Mouse (Mus musculus): ENCODE data around the gene Gm17349.
"Not testable (repeated sequence)": the region's sequence is repeated elsewhere in the genome, so short reads cannot be mapped to it uniquely, and the experiment has no call there.

Gm17349 gene

DNA sequence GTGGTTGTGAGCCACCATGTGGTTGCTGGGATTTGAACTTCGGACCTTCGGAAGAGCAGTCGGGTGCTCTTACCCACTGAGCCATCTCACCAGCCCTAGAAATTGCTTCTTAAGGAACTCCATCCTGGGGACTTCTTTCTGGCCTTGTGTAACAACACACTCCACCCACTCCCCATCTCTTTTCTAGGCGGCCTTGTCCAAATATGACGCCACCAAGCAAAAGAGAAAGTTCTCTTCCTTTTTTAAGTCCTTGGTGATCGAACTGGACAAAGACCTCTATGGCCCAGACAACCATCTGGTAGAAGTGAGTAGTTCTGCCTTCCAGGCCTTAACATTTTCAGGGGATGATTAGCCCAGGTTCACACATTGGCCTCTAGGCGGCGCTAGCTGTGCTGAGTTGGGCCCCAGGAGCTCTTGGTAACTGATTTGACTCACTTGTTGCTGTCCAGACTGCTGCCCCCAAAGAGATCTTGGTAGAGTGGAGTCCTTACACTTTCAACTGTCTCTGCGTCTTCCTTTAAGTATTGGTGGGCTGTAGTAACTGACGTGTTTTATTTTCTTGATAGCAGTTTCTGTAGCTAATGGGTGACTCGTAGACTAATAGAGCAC, at the start of gene Gm17349:
TSS of gene Gm17349 (minus strand) at position 51 of the 609 bp plus-strand sequence.
- DNase-seq = peak; percentile 72

DNA sequence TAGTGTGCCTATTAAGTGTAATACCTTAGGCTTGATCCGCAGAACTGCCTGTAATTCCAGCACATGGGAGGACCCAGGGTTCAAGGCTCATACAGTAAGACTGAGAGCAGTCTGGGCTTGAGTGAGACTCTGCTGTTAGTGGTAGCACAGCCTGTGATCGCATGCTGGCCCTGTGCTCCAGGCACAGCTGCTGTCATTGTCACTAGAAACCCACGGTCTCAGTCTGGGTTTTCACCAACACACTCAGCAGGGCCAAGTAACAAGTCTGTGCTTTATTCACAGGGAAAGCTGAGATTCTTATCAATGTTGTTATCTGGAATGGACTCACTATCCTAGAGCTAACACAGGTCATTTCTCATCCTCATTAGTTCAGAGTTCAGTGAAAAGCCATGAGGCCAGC, 48.9 kb upstream of the Gm17349 start:
- no peak for DNase-seq

DNA sequence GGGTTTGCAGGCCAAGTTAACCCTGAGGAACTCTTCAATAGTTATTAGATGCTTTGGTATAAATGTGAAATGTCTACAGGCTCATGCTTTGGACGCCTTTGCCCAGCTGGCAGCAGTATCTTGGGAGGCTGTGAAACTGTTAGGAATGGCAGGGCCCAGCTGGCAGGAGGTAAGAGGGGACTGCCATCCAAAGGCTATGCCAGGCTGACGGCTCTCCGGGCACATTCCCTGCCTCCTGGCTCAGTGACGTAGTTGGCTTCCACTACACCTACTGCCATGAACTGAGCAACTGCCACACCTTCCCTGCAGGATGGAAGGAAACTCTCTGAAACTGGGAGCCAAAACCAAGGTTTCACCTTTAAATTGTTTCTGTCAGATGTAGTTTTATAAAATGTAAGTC, 34.9 kb upstream of the Gm17349 start:
- DNase-seq = no peak

DNA sequence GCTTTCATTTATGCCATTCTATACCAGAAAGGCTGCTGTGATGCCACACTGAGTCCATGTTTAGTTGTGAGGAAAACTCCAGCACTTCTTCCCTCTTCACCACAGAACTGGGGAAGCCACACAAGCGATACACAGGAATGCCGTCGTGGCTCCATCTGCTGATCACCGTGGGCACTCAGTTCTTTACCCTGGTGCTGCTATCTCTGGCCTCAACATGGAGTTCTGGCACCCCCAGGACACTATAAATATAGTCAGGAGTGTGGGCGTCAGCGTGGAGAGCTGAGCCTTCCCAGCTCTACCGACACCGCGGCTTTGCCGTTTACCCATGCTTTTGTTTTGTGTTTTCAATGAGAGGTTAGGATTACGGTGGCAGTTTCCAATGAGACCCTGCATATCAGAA, 31.4 kb upstream of the Gm17349 start:
- no peak for DNase-seq

DNA sequence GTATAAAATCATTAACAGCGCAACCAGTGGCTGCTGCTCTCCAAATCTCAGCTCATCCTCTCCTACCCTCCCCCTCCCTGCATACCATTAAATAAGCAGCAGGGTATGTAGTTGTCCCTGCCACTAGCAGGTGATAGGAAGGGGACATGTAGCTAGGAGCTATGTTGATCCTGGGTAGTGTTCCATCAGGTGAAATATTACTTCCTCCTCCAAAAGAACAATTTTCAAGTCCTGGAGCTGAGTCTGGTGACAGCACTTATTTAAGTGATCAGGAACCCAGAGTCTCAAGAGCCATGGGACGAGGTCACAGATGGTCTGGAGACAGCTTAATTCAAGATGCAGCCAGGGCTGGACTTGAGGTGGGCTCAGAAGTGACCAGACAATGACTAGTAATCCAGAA, 30.3 kb upstream of the Gm17349 start:
- peak; percentile 100 for DNase-seq

DNA sequence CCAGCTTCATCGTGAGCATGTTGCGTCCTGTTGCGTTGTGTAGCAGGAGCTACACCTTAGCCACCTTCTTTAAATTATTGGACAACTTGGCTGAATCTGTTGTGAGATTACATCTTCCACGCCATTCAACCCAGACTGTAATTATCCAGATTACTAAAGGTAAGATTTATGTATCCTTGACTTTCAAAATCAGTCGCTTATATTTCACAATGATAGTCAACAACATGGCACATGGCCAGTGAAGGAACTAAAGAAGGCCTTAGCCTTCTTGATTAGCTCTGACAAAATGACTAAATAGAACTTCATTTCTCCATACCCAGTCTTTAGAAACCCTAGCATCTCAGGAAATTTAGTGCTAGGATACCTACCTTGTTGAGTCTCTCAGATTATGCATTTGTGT, 27.9 kb upstream of the Gm17349 start:
- DNase-seq = no peak

DNA sequence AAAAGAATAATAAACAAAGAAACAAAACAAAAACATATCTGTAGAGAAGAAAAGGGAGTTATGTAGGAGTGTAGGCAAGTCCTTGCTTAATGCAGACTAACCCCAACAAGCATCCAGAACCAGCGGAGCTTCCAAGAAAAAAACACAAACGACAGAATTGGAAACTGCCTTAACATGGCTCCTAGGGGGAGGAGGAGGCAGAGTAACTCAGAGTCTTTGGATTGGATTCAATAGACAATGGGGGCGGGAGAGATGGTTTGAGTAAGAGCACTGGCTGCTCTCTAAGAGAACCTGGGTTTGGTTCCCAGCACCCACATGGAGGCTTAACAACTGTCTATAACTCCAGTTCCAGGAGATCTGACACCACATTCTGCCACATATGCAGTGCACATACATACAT, 26.4 kb upstream of the Gm17349 start:
- no peak for DNase-seq

DNA sequence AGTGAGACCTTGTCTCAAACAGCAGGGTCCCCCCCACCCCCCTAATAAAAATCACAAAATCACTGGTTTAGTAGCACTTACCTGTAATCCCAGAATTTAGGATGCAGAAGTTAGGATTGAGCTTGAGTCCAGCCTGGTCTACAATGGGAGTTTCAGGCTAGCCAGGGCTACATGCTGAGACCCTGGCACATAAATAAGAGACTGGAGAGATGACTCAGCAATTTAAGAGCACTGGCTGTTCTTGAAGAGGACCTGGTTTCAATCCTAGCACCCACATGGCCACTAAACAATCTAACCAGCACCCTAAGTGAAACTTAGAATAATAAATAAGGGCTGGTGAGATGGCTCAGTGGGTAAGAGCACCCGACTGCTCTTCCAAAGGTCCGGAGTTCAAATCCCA, 25.9 kb upstream of the Gm17349 start:
- DNase-seq = no peak

DNA sequence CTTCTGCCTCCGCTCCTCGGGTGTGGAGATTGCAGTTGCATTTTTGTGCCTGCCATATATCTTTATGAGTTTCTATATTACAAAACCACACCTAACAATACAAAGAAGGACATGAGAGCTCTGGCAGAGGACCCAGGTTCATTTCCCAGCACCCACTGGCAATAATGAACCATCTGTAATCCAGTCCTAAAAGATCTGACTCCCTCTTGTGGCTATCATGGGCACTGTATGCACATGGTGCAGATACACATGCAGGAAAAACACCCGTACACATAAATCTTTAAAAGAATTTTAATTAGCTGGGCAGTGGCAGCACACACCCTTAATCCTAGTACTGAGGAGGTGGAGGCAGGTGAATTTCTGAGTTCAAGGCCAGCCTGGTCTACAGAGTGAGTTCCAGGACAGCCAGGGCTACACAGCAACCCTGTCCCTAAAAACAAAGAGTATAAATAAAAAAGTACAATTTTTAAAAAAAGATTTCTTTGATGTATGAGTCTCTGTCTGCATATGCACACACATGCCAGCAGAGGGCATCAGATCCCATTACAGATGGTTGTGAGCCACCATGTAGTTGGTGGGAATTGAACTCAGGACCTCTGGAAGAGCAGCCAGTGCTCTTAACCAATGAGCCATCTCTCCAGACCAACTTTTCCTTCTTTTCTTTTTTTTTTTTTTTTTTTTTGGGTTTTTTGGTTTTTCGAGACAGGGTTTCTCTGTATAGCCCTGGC, 23.9 kb upstream of the Gm17349 start:
- no peak for DNase-seq

DNA sequence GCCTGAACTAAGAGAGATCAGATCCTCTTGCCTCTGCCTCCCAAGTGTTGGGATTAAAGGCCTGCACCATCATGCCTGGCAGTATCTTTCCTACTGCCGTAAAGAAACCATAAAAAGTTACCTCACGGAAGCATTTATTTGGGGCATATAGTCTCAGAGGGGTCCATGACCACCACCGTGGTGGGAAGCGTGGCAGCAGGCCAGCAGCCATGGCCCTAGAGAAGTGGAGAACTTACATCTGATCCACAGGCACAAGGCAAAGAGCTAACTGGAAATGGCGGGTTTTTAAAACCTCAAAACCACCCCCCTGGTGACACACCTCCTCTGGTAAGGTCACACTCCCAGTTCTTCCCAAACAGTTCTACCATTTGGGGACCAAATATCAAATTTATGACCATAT, 22.9 kb upstream of the Gm17349 start:
- peak; percentile 49 for DNase-seq

DNA sequence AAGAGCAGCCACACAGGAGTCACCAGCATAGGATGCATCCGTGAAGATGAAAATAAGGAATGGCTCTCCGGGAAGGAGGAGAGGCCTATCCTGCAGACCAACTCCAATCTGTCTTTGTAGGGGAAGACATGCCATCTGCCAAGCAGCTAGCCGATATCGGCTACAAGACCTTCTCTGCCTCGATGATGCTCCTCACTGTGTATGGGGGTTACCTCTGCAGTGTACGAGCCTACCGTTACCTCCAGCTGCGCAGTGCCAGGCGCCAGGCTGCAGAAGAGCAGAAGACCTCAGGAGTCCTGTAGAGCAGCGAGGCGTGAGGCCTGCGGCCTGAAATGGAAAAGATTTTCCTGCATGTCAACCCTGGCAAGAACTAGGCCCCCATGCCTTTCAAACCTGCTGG, 22.2 kb upstream of the Gm17349 start:
- DNase-seq = peak; percentile 39

DNA sequence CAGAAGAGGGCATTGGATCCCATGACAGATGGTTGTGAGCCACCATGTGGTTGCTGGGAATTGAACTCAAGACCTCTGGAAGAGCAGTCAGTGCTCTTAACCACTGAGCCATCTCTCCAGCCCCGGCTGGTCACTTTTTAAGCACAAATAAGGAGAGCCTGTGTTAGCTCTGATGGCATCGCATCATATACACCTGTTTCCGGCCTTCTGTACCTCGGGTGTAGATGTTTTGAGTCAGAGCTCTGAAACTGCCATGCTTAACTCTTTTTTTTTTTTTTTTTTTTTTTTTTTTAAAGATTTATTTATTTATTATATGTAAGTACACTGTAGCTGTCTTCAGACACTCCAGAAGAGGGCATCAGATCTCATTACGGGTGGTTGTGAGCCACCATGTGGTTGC, 21.7 kb upstream of the Gm17349 start:
- not testable (repeated sequence) for DNase-seq

DNA sequence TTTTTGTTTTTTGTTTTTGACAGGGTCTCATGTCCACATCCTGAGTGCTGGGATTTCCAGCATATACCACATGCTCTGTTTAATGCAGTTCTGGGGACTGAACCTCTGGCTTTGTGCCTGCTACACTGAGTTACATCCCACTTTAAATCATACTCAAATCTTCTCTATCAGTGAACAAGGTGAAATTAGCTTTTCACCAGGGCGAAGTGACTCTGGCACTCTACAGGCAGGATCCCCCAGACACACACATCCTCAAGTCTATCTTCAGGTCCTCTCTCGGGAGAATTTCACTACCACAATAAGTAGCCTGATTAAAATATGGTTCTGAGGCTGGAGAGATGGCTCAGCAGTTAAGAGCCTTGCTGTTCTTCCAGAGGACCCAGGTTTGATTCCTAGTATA, 21.3 kb upstream of the Gm17349 start:
- DNase-seq = peak; percentile 41

DNA sequence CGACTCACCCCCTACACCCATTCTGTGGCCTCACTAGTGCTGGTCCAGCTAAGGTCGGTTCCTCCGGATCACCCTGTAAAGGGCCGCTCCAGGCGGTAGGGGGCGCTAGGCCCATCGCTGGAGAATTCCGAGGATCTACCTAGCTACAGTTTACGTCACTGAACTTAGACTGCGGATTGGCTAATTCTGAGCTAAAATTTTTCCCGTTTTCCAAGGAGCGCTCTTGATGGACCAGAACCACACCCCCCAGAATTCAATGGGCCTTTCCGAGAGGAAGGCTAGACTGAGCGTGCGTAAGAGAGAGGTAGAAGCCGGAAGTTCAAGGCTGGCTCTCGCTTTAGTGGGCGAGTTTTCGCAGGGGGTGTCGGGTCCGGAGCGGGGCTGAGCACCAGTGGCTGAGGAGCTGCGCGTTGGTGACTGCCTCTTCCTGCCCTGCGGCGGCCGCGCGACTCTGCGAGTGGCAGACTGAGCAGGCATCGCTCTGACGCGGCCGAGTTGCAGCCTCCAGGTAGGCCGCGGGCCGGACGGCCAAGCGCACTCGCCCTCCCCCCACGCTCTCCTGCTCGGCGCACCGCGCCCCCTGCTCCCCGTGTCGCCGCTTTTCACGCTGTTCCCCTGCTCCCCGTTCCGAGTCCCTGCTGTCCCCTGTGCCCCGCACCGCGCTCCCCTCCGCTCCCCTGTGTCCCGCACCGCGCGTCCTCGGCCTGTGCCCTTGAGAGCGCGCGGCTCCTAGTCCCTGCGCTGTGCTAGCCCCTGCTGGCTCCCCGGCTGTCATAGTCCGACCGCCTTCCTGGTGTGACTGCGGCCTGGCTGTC, 20.3 kb upstream of the Gm17349 start, which contains the start of gene Cox14:
TSS of gene Cox14 (plus strand) at position 278 of the 815 bp plus-strand sequence.
- peak; percentile 98 for DNase-seq

DNA sequence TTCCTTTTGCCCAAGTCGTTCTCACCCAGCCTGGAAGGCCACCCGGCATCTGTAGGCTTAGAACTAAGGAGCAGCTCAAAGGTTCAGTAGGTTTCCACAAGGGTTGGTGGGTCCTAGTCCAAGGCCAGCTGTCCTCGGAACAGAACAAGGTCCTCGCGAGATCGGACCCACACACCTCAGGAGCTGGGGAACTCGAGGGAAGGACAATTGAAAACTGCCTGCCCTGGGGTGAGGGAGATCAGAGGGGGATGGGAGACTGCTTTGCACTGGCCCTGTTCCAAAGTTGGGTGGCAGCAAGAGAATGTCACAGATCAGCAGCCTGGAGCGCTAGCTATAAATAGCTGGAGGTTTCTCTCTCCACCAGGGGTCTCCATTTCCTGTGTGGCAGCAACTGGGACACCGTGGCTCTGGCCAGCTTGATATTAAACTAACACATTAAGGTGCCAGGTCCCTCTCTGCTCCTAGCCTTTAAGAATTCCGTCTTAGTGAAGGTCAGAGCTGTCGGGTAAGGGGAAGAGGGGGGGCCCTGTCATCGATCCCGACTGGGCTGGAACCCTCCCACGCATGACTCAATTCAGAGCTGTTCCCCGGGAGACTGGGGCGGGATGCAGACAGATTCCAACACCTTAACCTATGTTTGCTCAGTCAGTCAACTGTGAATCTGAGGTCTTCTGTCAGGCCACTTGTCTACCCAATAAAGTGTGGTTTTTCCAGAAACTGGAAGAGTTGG, 19.2 kb upstream of the Gm17349 start:
- DNase-seq = peak; percentile 84

DNA sequence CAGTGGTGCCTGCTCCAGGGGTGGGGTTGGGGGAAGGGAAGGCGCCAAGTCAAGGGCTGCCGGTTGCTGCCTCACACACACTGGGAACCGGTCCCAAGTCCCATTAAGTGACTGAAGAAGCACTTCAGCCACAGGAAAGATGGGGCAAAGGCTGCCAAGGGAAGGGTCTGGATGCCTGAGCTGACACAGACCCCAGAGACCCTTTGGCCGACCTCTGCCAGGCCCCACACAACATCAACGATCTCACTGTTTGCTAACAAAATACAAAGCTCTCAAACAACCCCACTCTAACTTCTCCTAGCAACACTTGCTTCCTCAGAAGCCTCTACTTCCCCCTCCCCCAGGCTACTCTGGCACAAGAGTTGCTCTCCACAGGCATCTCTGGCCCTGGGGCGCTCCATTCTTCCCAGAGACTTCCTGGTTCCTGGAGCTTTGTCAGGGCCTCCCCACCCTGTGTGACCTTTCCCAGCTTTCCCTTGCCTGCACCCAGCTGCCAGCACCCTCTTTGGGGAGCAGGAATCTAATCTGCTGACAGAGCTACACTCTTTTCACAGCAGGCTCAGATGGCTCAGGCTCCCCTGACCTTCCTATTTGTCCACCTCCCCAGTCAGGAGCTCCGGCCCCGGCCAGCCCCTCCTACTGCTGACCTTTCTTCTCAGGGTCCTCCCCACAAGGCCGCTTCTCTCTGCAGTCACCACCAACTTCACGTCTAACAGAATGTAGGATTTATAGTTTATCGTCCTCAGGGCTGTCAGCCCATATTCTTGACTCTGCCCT, 18.4 kb upstream of the Gm17349 start:
- peak; percentile 78 for DNase-seq

DNA sequence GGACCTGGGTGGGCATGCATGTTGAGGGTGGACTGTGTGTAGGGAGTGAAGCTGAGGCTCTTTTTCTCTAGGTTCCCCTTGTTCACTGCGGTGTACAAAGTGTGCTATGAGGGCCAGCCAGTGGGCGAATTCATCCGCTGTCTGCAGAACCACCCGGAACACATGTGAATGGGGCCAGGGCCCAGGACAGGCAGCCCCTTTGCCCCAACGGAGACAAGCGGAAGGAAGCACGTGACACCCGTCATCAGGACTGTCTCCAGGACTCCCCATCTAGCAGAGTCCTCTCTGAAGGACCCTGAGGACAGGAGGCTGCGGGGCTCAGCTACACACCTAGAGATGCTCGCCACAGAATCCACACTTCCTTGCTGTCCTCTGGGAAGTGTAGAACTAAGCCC, 17.8 kb upstream of the Gm17349 start:
- DNase-seq = peak; percentile 53

DNA sequence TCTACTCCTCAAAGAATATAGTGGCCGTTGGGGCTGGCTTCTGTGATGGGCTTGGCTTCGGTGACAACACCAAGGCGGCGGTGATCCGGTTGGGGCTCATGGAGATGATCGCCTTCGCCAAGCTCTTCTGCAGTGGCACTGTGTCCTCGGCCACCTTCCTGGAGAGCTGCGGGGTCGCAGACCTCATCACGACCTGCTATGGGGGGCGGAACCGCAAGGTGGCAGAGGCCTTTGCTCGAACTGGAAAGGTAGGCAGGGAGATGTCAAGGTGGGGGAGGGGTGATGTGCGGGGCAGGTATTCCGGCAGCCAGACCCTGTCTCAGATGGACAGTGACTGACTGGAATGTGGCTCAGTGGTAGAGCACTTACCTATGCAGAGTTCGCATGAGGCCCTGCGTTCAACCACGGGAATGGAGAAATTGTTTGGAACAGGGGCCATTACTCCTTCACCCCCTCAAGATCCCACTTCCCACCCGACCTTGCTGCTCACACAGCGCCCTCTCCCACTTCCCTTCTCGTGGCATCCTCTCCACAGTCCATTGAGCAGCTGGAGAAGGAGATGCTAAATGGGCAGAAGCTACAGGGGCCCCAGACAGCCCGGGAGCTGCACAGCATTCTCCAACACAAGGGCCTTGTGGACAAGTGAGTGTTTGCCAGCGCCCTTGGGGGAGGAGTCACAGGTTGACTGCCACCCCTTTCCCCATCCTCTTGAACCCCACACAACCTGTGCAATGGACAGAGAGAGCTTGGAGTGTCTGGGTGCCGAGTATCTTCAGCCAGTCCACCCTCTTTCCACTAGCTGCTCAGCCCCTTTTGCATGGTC, 16.8 kb upstream of the Gm17349 start:
- DNase-seq = peak; percentile 61

DNA sequence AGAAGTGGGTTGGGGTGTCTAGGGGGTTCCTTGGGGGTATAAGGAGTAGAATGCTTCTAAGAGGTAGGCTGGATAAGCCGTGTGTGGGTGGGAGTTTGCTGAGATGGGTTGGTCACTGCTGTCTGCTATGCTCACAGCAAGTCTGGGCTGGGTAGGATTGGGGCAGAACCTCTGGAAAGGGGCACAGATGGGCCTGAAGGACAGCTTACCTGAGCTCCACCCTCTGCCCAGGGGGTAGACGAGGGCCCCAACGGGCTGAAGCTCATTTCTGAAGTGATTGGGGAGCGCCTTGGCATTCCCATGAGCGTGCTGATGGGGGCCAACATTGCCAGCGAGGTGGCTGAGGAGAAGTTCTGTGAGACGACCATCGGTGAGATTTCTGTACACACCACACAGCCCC, 14.6 kb upstream of the Gm17349 start:
- DNase-seq = peak; percentile 52

DNA sequence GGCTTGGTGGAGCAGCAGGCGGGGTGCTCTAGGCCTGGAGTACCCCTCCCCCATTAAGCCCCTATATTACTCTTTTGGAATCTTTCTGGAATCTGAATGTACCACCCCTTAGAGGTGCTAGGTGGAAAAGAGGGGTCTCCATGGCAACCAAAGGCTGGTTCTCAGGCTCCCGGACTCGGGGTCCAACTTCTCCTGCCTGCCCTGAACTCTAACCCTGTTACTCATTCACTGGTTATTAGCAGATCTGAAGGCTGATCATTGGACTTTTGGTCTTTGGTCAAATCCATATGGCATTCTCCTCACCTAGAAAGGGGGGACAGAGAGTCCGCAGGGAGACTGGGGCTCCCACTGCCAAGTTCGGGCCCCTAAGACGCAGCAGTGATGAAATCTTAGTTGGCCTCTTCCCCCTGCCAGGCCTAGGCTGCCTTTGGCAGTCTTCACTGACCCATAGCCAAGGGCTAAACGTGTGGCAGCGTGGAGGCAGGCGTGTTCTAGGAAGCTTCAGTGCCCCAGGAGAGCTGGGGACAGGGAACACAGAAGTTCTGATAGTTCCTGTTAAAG, 13.3 kb upstream of the Gm17349 start:
- DNase-seq = peak; percentile 78
